Mouse (Mus musculus) intestine, embryonic 15.5 days (tissue): ENCODE data around the gene Dedd2. TPM values are rescaled to one million over a fixed set of nuclear protein-coding genes. Genes with fewer than 3 reads are reported as not detected.

ENCODE experiments used
- ATAC-seq: fragments of 200-750 bp; cut with Nextera tagmentation; 2 replicates; pipeline ENCODE4 v1.8.0; 2017; ENCODE audit warnings: moderate TSS enrichment, moderate library complexity
- H3K27ac ChIP-seq: fragments of 300-500 bp; sonication (generic); 2 replicates; pipeline ENCODE4 v1.5.1; 2015; ENCODE audit warnings: mild to moderate bottlenecking, inconsistent platforms
- H3K27me3 ChIP-seq: fragments of 300-500 bp; sonication (generic); replicated peaks from 2 replicates; pipeline ENCODE4 v1.6.1; 2015; ENCODE audit warnings: inconsistent platforms
- H3K36me3 ChIP-seq: fragments of 300-500 bp; sonication (generic); 2 replicates; pipeline ENCODE4 v1.6.1; 2015; ENCODE audit warnings: inconsistent platforms
- H3K4me1 ChIP-seq: fragments of 300-500 bp; sonication (generic); replicated peaks from 2 replicates; pipeline ENCODE4 v1.6.1; 2015; ENCODE audit warnings: inconsistent platforms
- H3K4me2 ChIP-seq: fragments of 300-500 bp; sonication (generic); replicated peaks from 2 replicates; pipeline ENCODE4 v1.6.1; 2015; ENCODE audit warnings: mild to moderate bottlenecking, inconsistent platforms
- H3K4me3 ChIP-seq: fragments of 300-500 bp; sonication (generic); replicated peaks from 2 replicates; pipeline ENCODE4 v1.5.1; 2015; ENCODE audit warnings: inconsistent platforms
- H3K9ac ChIP-seq: fragments of 300-500 bp; sonication (generic); 2 replicates; pipeline ENCODE4 v1.6.1; 2015; ENCODE audit warnings: inconsistent platforms
- H3K9me3 ChIP-seq: fragments of 300-500 bp; sonication (generic); 2 replicates; pipeline ENCODE4 v1.6.1; 2016; ENCODE audit warnings: inconsistent platforms
- WGBS: fragments of 180-500 bp; shearing (Covaris S2); methylation state at CpG from one replicate; pipeline ENCODE4 v1.1.7; 2015; 5-methylcytosine and 5-hydroxymethylcytosine counted together
- polyA plus RNA-seq: library from polyadenylated mRNA; unstranded; fragments of >200 nt; fragmentation: Nextera tagmentation; extraction: Ambion mirVana; gene quantifications from 2 replicates; pipeline ENCODE4 v1.2.1, GENCODE M21; 2015

The Dedd2 gene
- polyA plus RNA-seq, 1 experiment from 2014 or later = 13.5 TPM

DNA sequence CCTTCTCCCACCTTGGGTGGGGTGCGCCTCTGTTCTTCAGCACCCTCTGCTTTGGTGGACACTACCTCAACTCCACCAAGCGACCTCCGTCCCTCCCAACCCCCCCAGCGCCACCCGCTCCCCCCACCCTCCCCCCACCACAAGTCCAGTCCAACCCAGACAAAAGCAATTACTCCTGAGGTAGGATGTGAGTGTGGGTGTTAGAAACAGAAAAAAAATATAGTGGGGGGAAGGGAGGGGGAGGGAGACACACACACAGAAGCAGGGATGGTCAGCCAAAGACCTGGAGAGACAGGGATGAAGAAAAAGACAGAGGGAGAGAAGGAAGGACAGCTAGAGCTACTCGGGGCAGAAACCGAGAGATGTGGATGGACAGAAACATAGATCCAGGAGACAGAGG, 66.6 kb downstream of the Dedd2 start:
- ATAC-seq = no peak
- no peaks in the 10 kb centered on the region for H3K36me3 ChIP-seq
- H3K4me1 ChIP-seq = peaks cover 37% of the 10 kb centered on the region
- no peak overlapping the region for H3K9ac ChIP-seq
- H3K27ac ChIP-seq = no peak overlapping the region
- no peaks in the 10 kb centered on the region for H3K9me3 ChIP-seq
- H3K4me2 ChIP-seq = no peak overlapping the region
- H3K27me3 ChIP-seq = peaks cover 12% of the 10 kb centered on the region; the same call in 1 of the 2 replicates
- H3K4me3 ChIP-seq = no peak overlapping the region
- WGBS = 41% methylated on average over 7 of the region's 7 CpGs

DNA sequence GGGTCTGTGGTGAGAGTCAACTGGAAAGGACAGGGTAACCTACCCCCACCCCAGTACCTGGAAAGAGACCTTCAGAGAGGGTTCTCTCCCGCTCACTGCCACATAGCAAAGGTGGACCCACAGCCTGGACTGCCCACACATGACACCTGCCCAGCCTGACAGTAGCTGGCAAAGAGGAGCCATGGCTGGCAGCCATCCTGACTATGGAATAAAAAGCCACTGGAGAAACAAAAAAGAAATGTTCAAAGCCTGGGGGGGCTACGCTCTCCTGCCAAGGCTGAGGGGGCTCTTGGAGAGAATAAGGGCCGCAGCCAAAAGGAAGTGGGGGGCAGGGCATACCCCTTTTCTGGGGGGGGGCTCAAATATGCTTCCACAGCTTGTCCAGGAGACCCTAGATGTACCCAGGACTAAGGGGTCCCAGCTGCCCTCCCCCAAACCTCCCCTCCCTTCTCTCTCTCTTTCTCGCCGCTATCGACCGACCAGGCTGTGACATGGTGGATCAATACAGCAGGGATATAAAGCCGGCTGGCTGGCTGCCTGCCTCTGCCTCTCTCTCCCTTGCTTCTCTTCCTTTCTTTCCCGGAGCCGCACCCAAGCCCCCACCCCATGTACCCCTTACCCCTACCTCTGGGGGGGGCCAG, 68.4 kb downstream of the Dedd2 start:
- H3K27ac ChIP-seq = no peak overlapping the region
- no peaks in the 10 kb centered on the region for H3K9me3 ChIP-seq
- H3K36me3 ChIP-seq = no peaks in the 10 kb centered on the region
- 39% methylated on average over 10 of the region's 10 CpGs for WGBS
- no peak for ATAC-seq
- peaks cover 37% of the 10 kb centered on the region for H3K4me1 ChIP-seq
- H3K4me3 ChIP-seq = no peak overlapping the region
- no peak overlapping the region for H3K4me2 ChIP-seq
- H3K27me3 ChIP-seq = peaks cover 12% of the 10 kb centered on the region; the same call in 1 of the 2 replicates
- H3K9ac ChIP-seq = no peak overlapping the region

DNA sequence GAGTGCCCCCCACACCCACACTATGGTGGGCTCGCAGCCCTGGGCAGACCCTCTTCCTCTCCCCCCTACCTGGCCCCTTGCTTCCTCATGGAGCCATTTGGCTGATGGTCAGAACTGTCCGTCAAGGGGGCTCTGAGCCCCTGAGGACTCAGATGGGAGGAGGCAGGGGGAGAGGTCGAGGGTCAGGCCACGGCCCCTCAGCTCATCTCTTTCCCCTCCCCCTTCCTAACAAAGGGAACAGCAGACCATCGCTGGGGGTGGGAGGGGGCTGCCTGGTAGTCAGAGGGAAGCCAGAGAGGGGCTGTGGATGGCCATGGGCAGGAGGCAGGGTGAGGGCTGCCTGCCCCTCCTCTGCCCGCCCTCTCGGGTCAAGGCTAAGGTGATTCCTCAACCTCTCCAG, 69.4 kb downstream of the Dedd2 start:
- WGBS = 2% methylated on average over 7 of the region's 7 CpGs
- Histone ChIP-seq H3K9me3 (no peaks in the 10 kb centered on the region), H3K4me3 (no peak overlapping the region), H3K36me3 (no peaks in the 10 kb centered on the region), H3K27ac (no peak overlapping the region), H3K9ac (no peak overlapping the region), H3K4me1 (peaks cover 35% of the 10 kb centered on the region), H3K27me3 (peaks cover 12% of the 10 kb centered on the region; the same call in 1 of the 2 replicates), H3K4me2 (peak overlapping the region; percentile 33)
- ATAC-seq = no peak

DNA sequence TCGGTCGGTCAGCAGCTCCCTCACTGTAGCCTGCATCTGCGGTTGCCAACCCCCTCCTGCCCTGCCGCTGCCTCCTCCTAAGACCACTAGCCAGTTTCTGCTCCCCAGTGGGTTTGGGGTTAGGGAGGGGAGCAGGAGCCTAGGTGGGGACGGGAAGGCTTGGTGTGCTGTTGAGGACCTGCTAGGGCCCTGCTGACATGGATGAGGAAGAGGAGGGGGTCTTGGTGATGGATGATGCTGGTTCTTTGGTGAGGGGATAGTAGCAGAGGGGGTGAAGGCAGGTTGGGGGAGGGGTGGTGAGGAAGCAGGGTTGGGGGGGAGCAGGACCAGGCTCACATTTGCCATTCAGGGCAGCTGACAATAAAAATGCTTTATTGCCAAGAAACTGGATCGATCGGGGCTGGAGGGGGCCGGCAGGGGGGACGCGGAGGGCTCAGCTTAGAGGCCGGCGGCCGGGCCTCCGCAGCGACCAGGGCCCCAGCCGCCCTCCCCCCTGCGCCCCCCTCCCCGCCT, 70.2 kb downstream of the Dedd2 start:
- WGBS = 2% methylated on average over 16 of the region's 18 CpGs
- ATAC-seq = peak; percentile 52
- Histone ChIP-seq H3K9me3 (no peaks in the 10 kb centered on the region), H3K9ac (no peak overlapping the region), H3K36me3 (no peaks in the 10 kb centered on the region), H3K4me2 (peak overlapping the region; percentile 33), H3K27me3 (peaks cover 12% of the 10 kb centered on the region; the same call in 1 of the 2 replicates), H3K4me3 (no peak overlapping the region), H3K4me1 (peaks cover 27% of the 10 kb centered on the region), H3K27ac (no peak overlapping the region)

Other genes with a start within 250 kb of the Dedd2 start
- 123 and 157 TPM in 2 replicates for gene Rabac1, start 247.9 kb downstream of the Dedd2 start, polyA plus RNA-seq
- gene Atp1a3, start 214.7 kb downstream of the Dedd2 start, polyA plus RNA-seq = 3.8 TPM in 2 replicates
- 3.3 and 3.7 TPM in 2 replicates for gene Grik5, start 148.3 kb downstream of the Dedd2 start, polyA plus RNA-seq
- 24.7 and 25.3 TPM in 2 replicates for gene Zfp574, start 148.0 kb downstream of the Dedd2 start, polyA plus RNA-seq
- 1.8 TPM in 2 replicates for gene Pou2f2, start 40.9 kb downstream of the Dedd2 start, polyA plus RNA-seq
- gene Zfp526, start 810 bp upstream of the Dedd2 start, polyA plus RNA-seq = 2.6 and 2.8 TPM in 2 replicates
- gene Gsk3a, start 17.2 kb upstream of the Dedd2 start, polyA plus RNA-seq = 8.0 and 10.3 TPM in 2 replicates
- gene Erf, start 30.1 kb upstream of the Dedd2 start, polyA plus RNA-seq = 14.8 TPM in 2 replicates
- 26.1 and 26.6 TPM in 2 replicates for gene Cic, start 47.1 kb upstream of the Dedd2 start, polyA plus RNA-seq
- gene Pafah1b3, start 77.4 kb upstream of the Dedd2 start, polyA plus RNA-seq = 173 TPM in 2 replicates
- 0.41 and 0.71 TPM in 2 replicates for gene Prr19, start 80.8 kb upstream of the Dedd2 start, polyA plus RNA-seq
- gene Tmem145, start 85.5 kb upstream of the Dedd2 start, polyA plus RNA-seq = 1.2 and 1.3 TPM in 2 replicates
- gene Megf8, start 96.5 kb upstream of the Dedd2 start, polyA plus RNA-seq = 8.1 and 9.2 TPM in 2 replicates
- gene Cnfn, start 149.1 kb upstream of the Dedd2 start, polyA plus RNA-seq = 0.47 and 0.63 TPM in 2 replicates
- 7.0 and 8.8 TPM in 2 replicates for gene Lipe, start 178.1 kb upstream of the Dedd2 start, polyA plus RNA-seq
- 0.45 TPM in 1 of 2 replicates, not detected in the other for gene Cxcl17, start 192.3 kb upstream of the Dedd2 start, polyA plus RNA-seq